Mouse (Mus musculus) forelimb bud, embryonic 11.5 days (tissue): Measurements from ENCODE around the gene Ccdc33.

Source experiments
- DNase-seq: peaks from one replicate; pipeline ENCODE4 v3.0.0-alpha.2; 2012; ENCODE audit warnings: low read depth, low spot score

The Ccdc33 gene

DNA sequence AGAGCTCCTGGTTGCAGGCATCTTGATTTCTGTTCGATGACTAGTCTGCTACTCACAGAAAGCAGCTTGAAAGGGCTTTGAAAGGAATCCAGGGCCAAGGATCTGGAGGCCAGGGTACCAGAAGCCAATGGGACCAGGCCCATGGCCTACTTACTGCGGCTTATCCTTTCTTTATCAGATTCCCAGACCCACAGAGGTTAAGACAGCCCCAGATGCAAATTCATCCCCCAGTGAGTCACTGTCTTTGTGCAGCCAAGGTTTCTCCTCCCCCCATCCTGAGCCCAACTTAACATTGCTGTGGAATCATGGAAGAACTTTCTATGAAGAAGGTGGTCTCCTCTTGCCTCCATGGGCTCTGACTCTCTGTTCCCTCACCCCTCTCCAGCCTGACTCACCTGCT is 106.1 kb downstream of the Ccdc33 start:
- DNase-seq = no peak

DNA sequence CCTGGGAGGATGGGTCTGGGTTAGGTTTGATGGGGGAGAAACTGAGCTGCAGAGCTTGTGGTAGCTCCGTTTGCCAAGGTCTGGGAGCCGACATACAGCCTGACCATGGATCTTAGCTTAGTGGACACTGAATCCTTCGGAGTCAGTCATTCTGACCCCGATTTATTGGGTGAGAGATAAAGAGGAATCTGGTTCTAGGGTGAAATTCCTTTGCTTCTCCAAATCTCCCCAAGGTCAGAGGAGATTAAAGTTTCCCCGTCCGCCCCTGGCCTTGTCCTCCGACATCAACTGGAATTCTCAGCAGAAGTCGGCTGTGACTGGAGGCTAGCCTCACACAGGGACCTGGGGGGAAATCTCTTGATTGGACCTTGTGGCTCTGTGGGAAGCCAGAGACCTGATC is 107.1 kb downstream of the Ccdc33 start:
- DNase-seq = no peak

DNA sequence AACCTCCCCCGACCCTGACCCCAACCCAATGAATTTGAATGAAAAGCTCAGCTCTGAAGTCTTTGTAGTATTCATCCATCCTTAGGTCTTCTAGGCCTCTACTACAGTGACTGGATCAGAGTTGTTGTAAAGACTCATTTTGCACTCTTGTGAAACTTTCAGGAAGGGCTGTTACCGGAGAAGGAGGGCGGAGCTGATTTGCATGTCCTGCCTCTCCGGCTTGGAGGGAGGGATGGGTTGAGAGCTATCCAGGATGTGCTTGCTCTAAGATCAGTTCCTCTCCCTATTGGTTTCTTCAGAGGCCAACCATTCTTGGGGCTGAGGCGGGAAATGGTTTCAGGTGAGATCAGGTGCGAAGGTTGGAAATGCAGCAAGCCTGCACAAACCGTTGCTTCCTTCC is 107.6 kb downstream of the Ccdc33 start:
- no peak for DNase-seq

DNA sequence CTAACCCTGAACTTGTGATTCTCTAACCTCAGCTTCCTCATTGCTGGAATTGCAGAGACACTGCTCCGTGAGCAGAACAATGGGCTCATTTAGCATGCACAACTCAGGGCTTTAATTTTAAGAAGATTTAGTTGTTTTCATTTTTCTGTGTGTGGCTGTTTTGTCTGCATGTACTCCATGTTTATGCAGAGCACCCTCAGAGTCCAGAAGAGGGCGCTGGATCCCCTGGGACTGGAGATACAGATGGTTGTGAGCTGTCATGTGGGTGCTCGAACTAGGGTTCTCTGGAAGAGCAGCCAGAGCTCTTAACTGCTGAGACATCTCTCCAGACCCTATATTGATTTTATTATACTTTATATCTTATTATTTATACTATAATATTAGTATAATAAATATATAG is 109.0 kb downstream of the Ccdc33 start:
- DNase-seq = no peak

- peak; percentile 26 for DNase-seq
These were observed 109.6 kb downstream of the Ccdc33 start for GRCm38 (mm10) chr9:58009015-58009362.

GRCm38 (mm10) chr9:58008336-58009014 is 110.1 kb downstream of the Ccdc33 start:
- no peak for DNase-seq

- no peak for DNase-seq
These were observed 112.7 kb downstream of the Ccdc33 start, which contains the start of gene Cyp11a1 for GRCm38 (mm10) chr9:58005753-58006461. TSS of gene Cyp11a1 (plus strand) at chr9:58006411.

GRCm38 (mm10) chr9:58003272-58003671 is 115.4 kb downstream of the Ccdc33 start:
- no peak for DNase-seq

DNA sequence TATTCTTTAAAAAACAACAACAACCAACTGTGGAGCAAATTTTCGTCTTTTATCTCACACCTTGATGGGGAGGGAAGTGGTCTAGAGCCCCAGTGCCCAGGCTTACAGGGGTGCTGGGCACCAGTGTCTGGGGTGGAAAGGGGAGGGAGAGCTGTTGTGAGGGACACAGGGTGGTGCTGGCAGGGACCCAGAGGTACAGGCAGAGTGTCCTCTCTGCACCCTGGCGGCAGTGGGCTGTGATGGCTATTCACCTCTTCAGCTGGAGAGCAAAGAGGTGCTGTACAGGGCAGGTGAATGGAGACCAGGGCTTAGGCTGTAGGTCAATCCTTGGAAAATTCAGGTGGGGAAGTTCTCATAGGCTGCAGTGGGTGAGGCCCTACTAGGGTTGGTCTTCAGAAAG is 118.9 kb downstream of the Ccdc33 start:
- no peak for DNase-seq

DNA sequence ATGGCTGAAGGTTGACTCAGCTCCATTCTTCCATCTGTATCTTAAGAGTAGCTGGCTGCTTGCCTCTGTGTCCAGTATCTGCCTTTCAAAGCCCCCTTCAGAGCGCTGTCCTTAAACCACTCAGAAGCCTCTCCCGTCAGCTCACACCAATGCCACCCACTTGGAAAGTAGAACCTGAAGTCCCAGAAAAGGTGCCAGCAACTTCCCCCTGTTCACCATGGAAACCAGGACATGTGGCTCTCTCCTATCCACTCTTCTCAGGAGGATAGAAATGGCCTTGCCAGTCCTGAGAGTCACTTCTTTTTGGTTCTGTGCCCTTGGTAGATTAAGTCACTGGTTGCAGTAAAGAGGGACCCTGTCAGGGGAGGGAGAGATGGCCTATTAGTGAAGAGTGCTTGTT is 119.9 kb downstream of the Ccdc33 start:
- DNase-seq = no peak

GRCm38 (mm10) chr9:57998032-57998659 is 120.5 kb downstream of the Ccdc33 start:
- DNase-seq = peak; percentile 77

DNA sequence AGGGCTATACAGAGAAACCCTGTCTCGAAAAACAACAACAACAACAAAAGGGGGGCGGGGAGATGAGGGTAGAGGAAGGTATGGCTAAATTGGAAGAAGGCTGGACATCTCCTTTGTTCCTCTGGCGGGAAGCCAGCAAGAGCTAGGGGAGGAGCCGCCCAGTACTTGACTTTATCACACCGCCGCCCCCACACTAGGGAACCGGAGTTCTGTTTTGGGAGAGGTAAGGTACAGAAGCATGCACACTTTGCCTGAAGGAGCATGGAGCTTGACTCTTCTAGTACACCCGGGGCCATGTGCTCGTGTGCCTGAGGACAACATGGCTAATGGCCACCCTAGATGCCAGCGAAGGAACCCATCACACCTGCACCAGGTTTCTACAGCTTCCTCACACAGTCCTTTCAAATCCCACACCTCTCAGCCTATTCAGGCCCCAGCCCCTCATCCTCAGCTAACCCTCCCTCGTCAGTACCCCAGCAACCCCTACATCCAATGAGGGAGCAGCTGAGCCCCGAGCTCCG is 121.1 kb downstream of the Ccdc33 start:
- no peak for DNase-seq

DNA sequence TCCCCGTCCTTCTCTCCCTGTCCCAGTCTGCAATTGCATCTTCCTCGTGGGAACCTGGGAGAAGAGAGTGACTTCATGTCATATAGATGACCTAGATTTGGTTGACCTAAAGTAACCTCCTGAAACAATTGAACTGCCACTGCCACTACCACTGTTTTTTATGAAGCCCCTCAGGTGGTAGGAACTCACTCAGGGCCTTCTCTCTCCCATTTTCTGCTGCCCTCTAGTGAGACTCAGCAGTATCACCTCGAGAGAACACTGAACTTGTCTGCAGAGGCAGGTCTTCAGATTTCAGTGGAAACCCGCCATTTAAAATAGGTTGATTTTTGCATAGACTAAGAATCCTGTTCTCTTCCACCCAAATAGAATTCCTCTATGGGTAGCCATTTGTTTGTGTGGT is 123.3 kb downstream of the Ccdc33 start:
- DNase-seq = peak; percentile 49

GRCm38 (mm10) chr9:57992781-57993591 is 125.6 kb downstream of the Ccdc33 start:
- peak; percentile 20 for DNase-seq

- no peak for DNase-seq
These were observed 126.6 kb downstream of the Ccdc33 start for GRCm38 (mm10) chr9:57992060-57992459.

GRCm38 (mm10) chr9:57990438-57991110 is 128.0 kb downstream of the Ccdc33 start:
- DNase-seq = peak; percentile 64

- DNase-seq = no peak
These were observed 129.3 kb downstream of the Ccdc33 start for GRCm38 (mm10) chr9:57989309-57989708.

- no peak for DNase-seq
These were observed 130.5 kb downstream of the Ccdc33 start for GRCm38 (mm10) chr9:57988098-57988497.

- DNase-seq = no peak
These were observed 132.3 kb downstream of the Ccdc33 start for GRCm38 (mm10) chr9:57986293-57986692.

DNA sequence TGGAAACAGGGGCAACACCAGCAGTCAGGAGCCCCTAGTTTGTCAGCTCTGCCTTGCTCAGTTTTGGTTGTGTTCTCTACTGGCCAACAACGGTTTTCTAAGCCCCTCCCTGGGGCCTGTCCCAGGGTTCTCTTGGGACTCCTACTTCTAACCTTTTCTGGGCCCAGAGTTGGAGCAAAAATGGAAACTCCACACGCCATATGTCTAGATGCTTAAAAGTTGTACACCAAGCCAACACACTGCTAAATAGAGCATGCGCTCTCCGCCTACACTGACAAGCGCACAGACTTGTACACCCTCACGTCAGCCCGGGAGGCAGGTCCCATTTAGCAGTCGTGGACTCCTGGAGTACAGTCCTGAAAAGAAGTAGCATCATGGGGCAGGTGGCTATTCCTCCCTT is 133.3 kb downstream of the Ccdc33 start:
- no peak for DNase-seq

- no peak for DNase-seq
These were observed 138.1 kb downstream of the Ccdc33 start for GRCm38 (mm10) chr9:57980570-57980969.
